Mouse (Mus musculus) liver, adult 2 months (tissue): ENCODE results near the gene Lrfn5. TPM values are rescaled to one million over a fixed set of nuclear protein-coding genes. Genes with fewer than 3 reads are reported as not detected.
A peak's percentile ranks its signal among the peaks of the same experiment; 100 is the strongest.

ENCODE experiments used
- DNase-seq: peaks from one replicate; pipeline ENCODE4 v3.0.0-alpha.2; 2011; ENCODE audit warnings: low read depth, low spot score; ENCODE audit errors: extremely low read depth
- H3K27ac ChIP-seq: fragments of 200-500 bp; replicated peaks from 2 replicates; pipeline ENCODE4 v1.5.1; 2012; ENCODE audit warnings: low read depth, mild to moderate bottlenecking, control low read depth, inconsistent platforms, low read length; ENCODE audit not compliant: insufficient read depth
- H3K27me3 ChIP-seq: fragments of 200-500 bp; 2 replicates; pipeline ENCODE4 v1.6.1; 2012; ENCODE audit warnings: mild to moderate bottlenecking, moderate library complexity, low read length, inconsistent platforms; ENCODE audit not compliant: control insufficient read depth, insufficient read depth
- H3K36me3 ChIP-seq: fragments of 200-500 bp; 2 replicates; pipeline ENCODE4 v1.6.1; 2012; ENCODE audit warnings: low read length, inconsistent platforms; ENCODE audit not compliant: control insufficient read depth, insufficient read depth
- H3K4me1 ChIP-seq: fragments of 200-500 bp; 2 replicates; pipeline ENCODE4 v1.6.1; 2011; ENCODE audit warnings: low read length; ENCODE audit not compliant: control insufficient read depth, insufficient read depth
- H3K4me3 ChIP-seq: fragments of 200-500 bp; 2 replicates; pipeline ENCODE4 v1.5.1; 2011; ENCODE audit warnings: low read depth, mild to moderate bottlenecking, control low read depth, low read length, moderate library complexity; ENCODE audit not compliant: insufficient read depth
- H3K79me2 ChIP-seq: fragments of 200-500 bp; 2 replicates; pipeline ENCODE4 v1.6.1; 2012; ENCODE audit warnings: inconsistent platforms, mild to moderate bottlenecking, low read length, moderate library complexity; ENCODE audit not compliant: control insufficient read depth, insufficient read depth
- H3K9ac ChIP-seq: fragments of 200-500 bp; 2 replicates; pipeline ENCODE4 v1.6.1; 2012; ENCODE audit warnings: low read depth, mild to moderate bottlenecking, control low read depth, inconsistent platforms, low read length
- CTCF ChIP-seq: fragments of 200-500 bp; IDR thresholded peaks from 2 replicates; pipeline ENCODE4 v1.5.1; 2011; ENCODE audit warnings: low read depth, low read length, control low read depth
- POLR2A ChIP-seq: fragments of 200-500 bp; IDR thresholded peaks from 2 replicates; pipeline ENCODE4 v1.6.1; 2011; ENCODE audit warnings: low read length, control low read depth; ENCODE audit not compliant: insufficient read depth; ENCODE audit errors: extremely low read depth
- WGBS: fragments of 180-500 bp; shearing (Covaris S2); methylation state at CpG from one replicate; pipeline ENCODE4 v1.1.7; 2018; 5-methylcytosine and 5-hydroxymethylcytosine counted together
- polyA plus RNA-seq: library from polyadenylated mRNA; depleted of rRNA; stranded (reverse); fragments of >200 nt; gene quantifications from 2 replicates; pipeline ENCODE4 v1.2.3, GENCODE M21; 2012; rRNA removed
- total RNA-seq: library from RNA; depleted of rRNA; stranded (reverse); fragments of >200 nt; gene quantifications from 2 replicates; pipeline ENCODE4 v1.2.3, GENCODE M21; 2014; rRNA removed

Gene Lrfn5
- total RNA-seq = 0.07 TPM in 1 of 2 replicates, not detected in the other
- not detected in 2 replicates for polyA plus RNA-seq

GRCm38 (mm10) chr12:61522829-61523370 lies at the start of gene Lrfn5:
TSS of gene Lrfn5 (plus strand) at chr12:61523150.
- no peak for DNase-seq
- no peaks in the 10 kb centered on the region for H3K79me2 ChIP-seq
- H3K27ac ChIP-seq = no peak within 1 kb of the TSS
- TF ChIP-seq POLR2A (no peak), CTCF (no peak)
- H3K27me3 ChIP-seq = peaks cover 10% of the 10 kb centered on the region; the same call in 1 of the 2 replicates
- no peaks in the 10 kb centered on the region for H3K4me1 ChIP-seq
- H3K9ac ChIP-seq = no peak within 1 kb of the TSS
- 1% methylated on average over 50 of the region's 50 CpGs for WGBS
- H3K36me3 ChIP-seq = no peaks in the 10 kb centered on the region
- H3K4me3 ChIP-seq = peak within 1 kb of the TSS; percentile 4; the same call in 1 of the 2 replicates

GRCm38 (mm10) chr12:61521501-61522147 lies 1.3 kb upstream of the Lrfn5 start:
- DNase-seq = no peak
- Histone ChIP-seq H3K9ac (no peak overlapping the region), H3K4me3 (no peak overlapping the region), H3K36me3 (no peaks in the 10 kb centered on the region), H3K79me2 (no peaks in the 10 kb centered on the region), H3K27me3 (peaks cover 10% of the 10 kb centered on the region; the same call in 1 of the 2 replicates), H3K27ac (no peak overlapping the region), H3K4me1 (no peaks in the 10 kb centered on the region)
- WGBS = 6% methylated on average over 20 of the region's 20 CpGs
- TF ChIP-seq CTCF = no peak

- no peak for DNase-seq
- Histone ChIP-seq H3K4me1 (no peaks in the 10 kb centered on the region), H3K9ac (no peak overlapping the region), H3K27ac (no peak overlapping the region), H3K79me2 (no peaks in the 10 kb centered on the region), H3K4me3 (no peak overlapping the region), H3K27me3 (peaks cover 10% of the 10 kb centered on the region; the same call in 1 of the 2 replicates), H3K36me3 (no peaks in the 10 kb centered on the region)
- WGBS = 8% methylated on average over 6 of the region's 6 CpGs
- TF ChIP-seq POLR2A = no peak
- no peak for TF ChIP-seq CTCF
Measured at GRCm38 (mm10) chr12:61522148-61522828, 662 bp upstream of the Lrfn5 start.

GRCm38 (mm10) chr12:61523631-61524182 lies 757 bp downstream of the Lrfn5 start:
- TF ChIP-seq POLR2A (no peak), CTCF (no peak)
- Histone ChIP-seq H3K79me2 (no peaks in the 10 kb centered on the region), H3K9ac (no peak overlapping the region), H3K36me3 (no peaks in the 10 kb centered on the region), H3K4me3 (no peak overlapping the region), H3K4me1 (no peaks in the 10 kb centered on the region), H3K27ac (no peak overlapping the region), H3K27me3 (peaks cover 10% of the 10 kb centered on the region; the same call in 1 of the 2 replicates)
- no peak for DNase-seq
- 3% methylated on average over 16 of the region's 16 CpGs for WGBS

- TF ChIP-seq CTCF (no peak), POLR2A (no peak)
- Histone ChIP-seq H3K4me1 (no peaks in the 10 kb centered on the region), H3K4me3 (no peak overlapping the region), H3K9ac (no peak overlapping the region), H3K27ac (no peak overlapping the region), H3K36me3 (no peaks in the 10 kb centered on the region), H3K27me3 (peaks cover 10% of the 10 kb centered on the region; the same call in 1 of the 2 replicates), H3K79me2 (no peaks in the 10 kb centered on the region)
- no peak for DNase-seq
- WGBS = 2% methylated on average over 27 of the region's 33 CpGs
Measured at GRCm38 (mm10) chr12:61524183-61524651, 1.3 kb downstream of the Lrfn5 start.
